Mouse (Mus musculus): ENCODE measurements around the gene Tex261.

Gene Tex261

DNA sequence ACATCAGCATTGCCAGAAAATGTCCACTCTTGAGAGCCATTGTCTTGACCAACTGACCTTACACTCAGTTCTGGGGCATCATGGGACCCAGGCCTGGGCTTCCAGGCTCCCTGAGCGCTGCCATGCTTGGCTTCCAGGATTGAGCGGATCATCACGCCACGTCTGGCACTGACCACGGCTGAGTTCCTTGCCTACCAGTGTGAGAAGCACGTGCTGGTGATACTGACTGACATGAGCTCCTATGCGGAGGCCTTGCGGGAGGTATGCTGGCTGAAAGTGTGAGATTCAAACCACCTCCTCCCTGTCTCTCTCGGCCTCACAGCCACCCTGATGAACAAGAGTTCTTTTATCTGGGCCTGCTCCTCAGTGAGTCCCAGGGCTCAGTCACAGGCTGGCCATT is 19.6 kb downstream of the Tex261 start:
- DNase-seq, result peak; percentile 92

DNA sequence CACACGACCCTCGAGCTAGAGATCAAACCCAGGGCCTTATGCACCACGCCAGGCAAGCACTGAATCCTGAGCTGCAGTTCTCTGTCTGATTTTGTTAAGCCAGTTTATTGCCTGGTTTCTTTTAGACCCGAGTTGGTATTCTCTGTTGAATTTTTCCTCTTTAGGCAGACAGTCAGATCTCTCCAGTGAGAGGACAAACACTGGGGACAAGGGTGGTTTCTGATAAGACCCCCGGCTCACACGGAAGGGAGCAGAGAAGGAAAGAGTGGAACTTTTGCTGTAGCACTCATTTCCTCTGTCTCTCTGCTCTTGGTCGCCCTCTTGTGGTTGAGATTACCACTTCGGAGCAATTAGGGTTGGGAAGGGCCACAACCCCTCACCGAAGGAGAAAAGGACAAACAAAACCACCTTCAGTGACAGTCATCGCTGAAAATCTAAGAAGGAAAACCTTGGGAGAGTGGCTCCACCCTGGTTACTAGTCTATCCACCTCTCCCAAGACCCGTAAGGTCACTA is 25.4 kb downstream of the Tex261 start:
- DNase-seq, result peak; percentile 90

DNA sequence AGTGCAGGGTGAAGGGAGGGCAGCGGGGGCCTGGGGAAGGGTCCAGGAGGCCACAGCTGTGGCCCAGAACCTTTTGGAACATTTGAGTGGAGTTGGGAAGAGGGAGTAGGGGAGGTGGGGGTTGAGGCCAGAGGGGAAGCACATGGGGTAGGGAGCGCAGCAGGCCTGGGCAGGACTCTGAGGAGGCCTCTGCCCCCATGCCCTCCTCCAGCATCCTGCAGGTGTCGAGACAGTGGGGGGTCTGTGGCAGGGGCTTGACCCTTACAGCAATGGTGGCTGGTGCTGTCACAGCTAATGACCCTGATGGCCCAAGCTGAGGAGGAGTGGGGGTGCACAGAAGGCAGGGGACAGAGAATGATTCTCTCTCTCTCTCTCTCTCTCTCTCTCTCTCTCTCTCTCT is 26.3 kb downstream of the Tex261 start:
- no peak for DNase-seq

DNA sequence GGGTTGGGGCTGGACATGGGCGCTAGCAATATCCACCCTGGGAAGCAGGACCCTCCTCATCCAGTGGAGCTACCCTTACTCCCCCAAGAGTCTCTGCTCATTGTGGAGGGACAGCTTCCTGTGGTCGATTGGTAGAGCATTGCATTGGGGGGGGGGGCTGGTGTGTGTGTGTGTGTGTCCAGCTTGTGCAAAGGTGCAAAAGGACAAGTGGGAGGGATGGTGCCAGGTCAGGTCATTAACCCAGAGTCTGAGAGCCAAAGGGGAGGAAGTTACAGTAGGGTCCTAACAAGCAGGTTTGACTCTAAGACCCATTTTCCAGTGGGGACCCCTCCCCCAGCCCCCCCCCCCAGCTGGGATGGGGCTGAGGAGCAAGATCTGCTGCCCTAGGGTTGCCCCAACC is 30.1 kb downstream of the Tex261 start:
- DNase-seq, result no peak

DNA sequence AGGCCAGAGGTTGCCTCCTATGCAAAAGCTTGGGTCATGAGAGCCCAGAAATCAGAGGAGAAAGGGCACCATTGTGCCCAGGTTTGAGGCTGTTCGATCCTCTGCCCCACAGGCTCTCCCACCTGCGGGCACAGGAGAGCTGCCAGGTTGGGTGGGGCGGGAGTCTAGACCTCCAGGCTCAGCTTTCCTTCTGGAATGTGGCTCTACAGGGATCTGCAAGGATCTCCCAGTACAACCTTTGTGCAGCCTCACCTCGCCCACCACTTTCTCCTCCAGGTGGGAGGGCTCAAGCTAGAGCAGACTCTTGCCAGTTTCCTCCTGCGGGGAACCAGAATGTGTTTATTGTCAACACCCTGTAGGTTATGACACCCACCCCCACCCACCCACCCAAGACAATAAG is 31.1 kb downstream of the Tex261 start:
- peak; percentile 83 for DNase-seq

DNA sequence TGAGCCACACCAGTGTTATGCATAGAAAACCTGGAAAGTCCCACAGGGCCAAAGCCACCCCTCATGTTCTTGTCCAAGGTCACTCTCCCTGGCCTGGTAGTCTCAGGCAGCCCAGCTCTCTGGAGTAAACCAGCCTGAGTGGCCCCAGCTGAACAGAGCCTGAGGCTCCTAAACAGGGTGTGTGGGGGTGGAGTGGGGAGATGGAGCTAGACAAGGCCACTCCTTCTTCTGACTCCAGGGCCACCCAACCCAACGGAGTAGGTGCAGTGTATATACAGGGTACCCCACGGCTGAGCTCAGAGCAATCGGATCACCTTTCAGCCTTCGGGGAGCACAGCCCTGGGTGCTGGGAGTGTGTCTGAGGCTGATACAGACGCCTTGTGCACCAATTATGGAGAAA is 31.5 kb downstream of the Tex261 start:
- no peak for DNase-seq

DNA sequence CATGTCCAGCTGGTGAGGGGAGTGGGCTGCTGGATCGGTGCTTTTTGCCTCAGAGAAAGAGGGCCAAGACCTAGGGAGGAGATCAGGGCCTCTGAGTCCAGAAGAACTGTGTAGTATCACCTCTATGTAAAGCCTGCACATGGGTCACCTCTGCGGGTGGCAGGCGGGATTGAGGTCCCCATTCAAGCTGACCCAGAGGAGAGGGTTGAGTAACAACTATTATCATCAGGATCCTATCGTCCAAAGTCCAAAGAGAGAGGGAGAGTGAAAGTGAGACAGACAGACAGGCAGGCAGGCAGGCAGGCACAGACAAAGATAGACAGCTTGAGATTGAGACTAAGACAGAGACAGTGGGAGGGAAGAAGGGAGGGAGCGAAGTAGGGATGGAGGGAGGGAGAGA is 32.4 kb downstream of the Tex261 start:
- DNase-seq, result no peak

DNA sequence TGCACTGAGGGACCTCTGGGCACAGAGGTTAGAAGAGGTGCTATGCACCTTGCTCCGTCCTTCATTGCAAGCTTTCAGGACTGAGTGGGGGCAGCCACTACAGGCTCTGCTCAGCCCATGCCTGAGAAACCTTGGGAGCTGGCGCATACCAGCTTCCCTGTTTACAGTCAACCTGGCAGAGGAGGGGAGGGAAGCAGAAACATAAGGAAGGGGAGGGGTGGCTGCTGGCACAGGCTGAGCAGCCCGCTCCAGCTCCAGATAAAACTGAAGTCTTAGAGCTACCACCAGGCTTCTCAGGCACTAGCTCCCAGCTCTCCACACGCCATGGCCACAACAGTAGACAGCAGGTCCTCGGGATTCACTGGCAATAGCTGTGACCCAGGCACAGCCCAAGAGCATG is 32.9 kb downstream of the Tex261 start, which contains the start of gene Atp6v1b1:
TSS of gene Atp6v1b1 (plus strand) at position 230 of the 400 bp plus-strand sequence.
- no peak for DNase-seq

DNA sequence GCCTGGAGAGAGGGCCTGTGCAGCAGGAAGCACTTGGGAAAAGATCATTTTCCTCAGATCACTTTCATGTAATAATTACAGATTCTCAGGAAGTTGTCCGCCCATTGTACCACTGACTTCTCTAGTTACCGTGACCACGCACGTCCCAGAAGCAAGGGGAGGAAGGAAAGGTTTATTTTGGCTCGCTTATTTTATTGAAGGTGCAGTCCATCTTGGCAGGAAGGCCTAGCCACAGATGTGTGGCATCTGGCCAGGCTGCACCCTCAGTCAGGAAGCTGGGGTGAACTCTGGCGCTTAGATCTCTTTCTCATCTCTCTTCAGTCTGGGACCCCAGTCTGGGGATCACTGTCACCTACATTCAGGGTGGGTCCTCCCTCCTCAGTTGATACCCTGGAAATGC is 37.0 kb downstream of the Tex261 start:
- peak; percentile 86 for DNase-seq

DNA sequence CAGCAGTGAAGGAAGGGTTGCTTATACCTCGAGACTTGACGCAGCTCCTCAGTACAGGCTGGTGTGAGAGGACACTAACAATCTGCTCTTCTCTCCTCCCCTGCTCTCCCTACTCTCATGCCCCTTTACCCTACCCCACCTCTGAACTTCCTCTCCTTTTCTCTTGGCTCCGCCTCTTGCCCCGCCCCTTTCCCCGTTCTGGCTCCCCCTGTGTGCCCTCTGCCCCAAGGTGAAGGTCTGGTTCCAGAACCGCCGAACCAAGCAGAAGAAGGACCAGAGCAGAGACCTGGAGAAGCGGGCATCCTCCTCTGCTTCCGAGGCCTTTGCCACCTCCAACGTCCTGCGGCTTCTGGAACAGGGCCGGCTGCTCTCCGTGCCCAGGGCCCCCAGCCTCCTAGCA is 38.3 kb downstream of the Tex261 start:
- no peak for DNase-seq

DNA sequence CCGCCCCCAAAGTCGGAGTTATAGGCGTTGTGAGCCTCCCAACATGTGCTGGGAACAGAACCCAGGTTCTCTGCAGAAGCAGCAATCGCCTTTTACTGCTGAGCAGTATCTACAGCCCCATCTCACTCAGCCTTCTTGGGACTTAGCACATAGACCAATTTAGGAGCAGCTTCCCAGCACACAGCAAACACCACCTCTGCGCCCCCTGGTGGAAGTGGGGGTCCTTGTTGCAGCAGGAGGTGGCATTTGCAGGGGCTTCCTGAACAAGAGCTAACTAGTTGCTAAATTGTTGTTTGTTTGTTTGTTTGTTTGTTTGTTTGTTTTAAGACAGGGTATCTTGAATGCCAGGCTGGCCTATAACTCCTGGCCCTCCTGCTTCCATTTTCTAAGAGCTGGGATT is 44.5 kb downstream of the Tex261 start:
- no peak for DNase-seq

DNA sequence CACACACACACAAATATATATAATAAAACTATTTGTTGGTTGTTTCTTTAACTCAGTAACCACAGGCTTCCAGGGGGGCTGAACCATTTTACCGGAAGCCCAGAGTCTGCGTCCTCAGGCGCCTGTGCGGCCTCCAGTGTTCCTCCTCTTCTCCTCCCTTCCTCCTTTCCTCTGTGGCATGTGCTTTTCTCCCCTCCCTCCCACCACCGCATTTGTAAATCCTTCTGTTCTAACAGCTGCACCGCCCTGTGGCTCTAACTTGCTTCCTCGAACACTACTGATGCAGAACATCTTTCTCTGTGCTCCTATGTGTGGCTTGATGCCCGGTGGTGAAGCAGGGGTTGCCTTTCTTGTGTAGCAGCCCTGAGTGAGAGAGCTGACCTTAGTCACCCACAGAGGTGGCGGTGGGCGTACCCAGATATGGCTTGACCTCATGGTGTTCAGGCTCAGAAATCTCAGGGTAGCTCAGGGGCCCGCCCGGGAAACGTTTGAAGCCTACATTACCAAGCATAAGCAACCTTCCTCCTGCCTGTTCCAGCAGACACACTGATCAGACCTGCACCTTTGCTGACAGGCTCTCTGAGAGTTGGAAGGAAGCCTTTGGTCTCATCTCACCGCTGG is 46.2 kb downstream of the Tex261 start:
- peak; percentile 87 for DNase-seq

DNA sequence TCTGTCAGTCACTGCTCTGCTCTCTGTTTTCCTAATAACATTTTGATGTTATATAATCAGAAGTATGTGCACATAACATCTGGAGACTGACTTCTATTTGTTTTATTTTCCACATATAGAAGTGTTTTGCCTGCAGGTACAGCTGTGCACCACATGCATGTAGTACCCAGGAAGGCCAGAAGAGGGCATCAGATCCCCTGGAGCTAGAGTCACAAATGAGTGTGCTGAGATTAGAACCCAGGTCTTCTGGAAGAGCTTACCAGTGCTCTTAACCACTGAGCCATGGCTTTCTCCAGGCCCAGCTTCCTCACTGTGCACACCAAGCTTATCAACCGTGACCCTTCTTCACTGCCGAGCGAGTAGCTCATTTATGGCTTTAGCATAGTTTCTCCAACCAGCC is 47.1 kb downstream of the Tex261 start:
- DNase-seq, result no peak

DNA sequence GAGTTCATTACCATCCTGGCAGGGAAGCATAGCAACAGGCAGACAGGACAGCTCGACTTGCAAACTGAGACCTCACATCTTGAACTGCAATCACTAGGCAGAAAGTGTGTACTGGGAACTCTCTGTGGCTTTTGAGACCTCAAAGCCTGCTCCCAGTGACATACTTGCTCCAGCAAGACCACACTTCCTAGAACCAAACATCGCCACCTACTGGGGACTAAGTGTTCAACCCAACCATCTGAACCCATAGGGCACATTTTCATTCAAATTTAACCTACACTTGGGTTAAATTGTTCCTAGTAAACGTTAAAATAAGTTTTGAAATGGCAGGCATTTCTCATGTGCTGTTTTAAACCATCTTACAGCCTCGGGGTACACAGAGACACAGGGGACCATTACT is 48.4 kb downstream of the Tex261 start:
- DNase-seq, result no peak

DNA sequence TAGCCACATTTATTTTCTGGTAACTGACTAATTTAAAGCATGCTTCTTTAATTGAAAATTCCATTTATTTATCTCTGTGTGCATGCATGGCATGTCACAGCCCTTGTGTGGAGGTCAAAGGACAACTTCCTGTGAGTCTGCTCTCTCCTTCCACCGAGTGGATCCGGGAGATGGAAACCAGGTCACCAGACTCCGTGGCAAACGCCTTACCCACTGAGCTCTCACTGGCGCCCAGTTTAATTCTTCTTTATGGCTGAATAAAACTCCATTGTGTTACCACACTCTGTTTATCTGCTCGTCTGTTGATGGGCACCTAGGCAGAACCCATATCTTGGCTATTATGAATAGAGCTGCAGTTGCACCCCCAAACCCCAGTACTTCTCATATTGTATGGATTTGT is 53.1 kb downstream of the Tex261 start:
- no peak for DNase-seq

Measured in heart, adult 11 months (tissue).